7 mouse cellular contexts compared by ENCODE assay signal in the genomic region with DNA sequence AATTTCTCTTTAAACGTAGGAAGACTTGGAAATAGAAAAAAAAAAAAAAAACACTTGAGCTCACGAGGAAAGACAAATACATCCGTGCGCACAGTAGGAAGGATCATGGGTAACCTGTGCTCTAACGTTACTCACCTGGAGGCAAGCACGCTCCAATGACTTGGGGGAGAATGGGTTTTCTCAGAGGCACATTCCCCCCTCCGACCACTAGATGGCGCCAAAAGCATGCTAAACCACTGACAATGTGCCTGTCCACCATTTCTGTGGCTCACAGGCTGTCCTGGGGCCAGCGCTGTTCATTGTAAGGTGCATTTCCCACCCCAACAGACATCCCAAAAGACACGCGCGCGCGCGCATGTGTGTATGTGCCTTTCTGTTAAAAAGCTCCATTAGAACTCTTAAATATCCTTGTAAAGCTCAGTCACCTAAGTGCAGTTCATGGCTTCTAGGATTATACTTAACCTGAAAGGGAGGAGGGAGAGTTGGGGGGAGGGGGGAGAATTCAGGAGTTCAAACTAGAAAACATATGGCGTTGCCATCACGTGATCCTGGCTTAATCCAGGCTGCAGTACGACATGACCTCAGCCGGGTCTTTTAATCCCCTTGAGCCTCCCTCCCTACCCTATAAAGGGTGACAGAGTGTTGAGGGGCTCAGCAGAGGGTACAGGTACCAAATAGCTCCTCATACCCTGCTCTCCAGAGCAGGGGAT.
DNase-seq lines count a peak whose midpoint lies in the region; ATAC-seq and TF ChIP-seq lines count a peak whose summit lies in the region.

No protein-coding gene starts in this region.

- no peak overlapping the region for H3K4me2 ChIP-seq in embryonic facial prominence, embryonic 11.5 days (ENCODE audit: low read depth, low read length)
- peak overlapping the region; percentile 28; the same call in 1 of the 2 replicates for H3K4me2 ChIP-seq in limb, embryonic 11.5 days (ENCODE audit: low read depth, severe bottlenecking)
- H3K4me2 ChIP-seq in midbrain, postnatal 0 days (ENCODE audit: low read depth, low read length, poor library complexity, severe bottlenecking) = peak overlapping the region; percentile 40

- no peaks in the 10 kb centered on the region for H3K36me3 ChIP-seq in embryonic facial prominence, embryonic 11.5 days (replicated peaks; ENCODE audit: control insufficient read depth, insufficient read depth, low read depth, low read length)
- no peaks in the 10 kb centered on the region for H3K36me3 ChIP-seq in kidney, adult 2 months (ENCODE audit: control insufficient read depth, insufficient read depth, low read length)
- no peaks in the 10 kb centered on the region for H3K36me3 ChIP-seq in limb, embryonic 11.5 days (ENCODE audit: control insufficient read depth, insufficient read depth, low read length)
- no peaks in the 10 kb centered on the region for H3K36me3 ChIP-seq in midbrain, postnatal 0 days (ENCODE audit: insufficient read depth, low read length)

- no peaks in the 10 kb centered on the region for H3K4me1 ChIP-seq in embryonic facial prominence, embryonic 11.5 days (ENCODE audit: control insufficient read depth, insufficient read depth, low read length)
- H3K4me1 ChIP-seq in kidney, adult 2 months (ENCODE audit: control insufficient read depth, insufficient read depth, low read length) = no peaks in the 10 kb centered on the region
- 0 out of 2 replicates have a peak, but pooled peaks cover 4% of the 10 kb centered on the region for H3K4me1 ChIP-seq in limb, embryonic 11.5 days (ENCODE audit: control insufficient read depth, insufficient read depth, low read length)
- no peaks in the 10 kb centered on the region for H3K4me1 ChIP-seq in midbrain, postnatal 0 days (ENCODE audit: insufficient read depth, low read length)

- WGBS in embryonic facial prominence, embryonic 11.5 days = 3% methylated on average over 19 of the region's 19 CpGs
- 3% methylated on average over 19 of the region's 19 CpGs for WGBS in kidney, adult 2 months
- 4% methylated on average over 19 of the region's 19 CpGs for WGBS in limb, embryonic 11.5 days
- 2% methylated on average over 19 of the region's 19 CpGs for WGBS in midbrain, postnatal 0 days

- H3K9ac ChIP-seq in embryonic facial prominence, embryonic 11.5 days (replicated peaks; ENCODE audit: low read length) = no peak overlapping the region
- no peak overlapping the region for H3K9ac ChIP-seq in limb, embryonic 11.5 days (ENCODE audit: low read length)
- H3K9ac ChIP-seq in midbrain, postnatal 0 days (replicated peaks; ENCODE audit: low read length, poor library complexity, severe bottlenecking) = no peak overlapping the region

- no peak overlapping the region for H3K27ac ChIP-seq in embryonic facial prominence, embryonic 11.5 days (replicated peaks; ENCODE audit: low read depth, low read length)
- no peak overlapping the region for H3K27ac ChIP-seq in kidney, adult 2 months (ENCODE audit: insufficient read depth, low read depth, low read length)
- no peak overlapping the region for H3K27ac ChIP-seq in limb, embryonic 11.5 days (replicated peaks; ENCODE audit: low read depth, low read length)
- H3K27ac ChIP-seq in midbrain, postnatal 0 days (ENCODE audit: low read depth, low read length) = no peak overlapping the region

- TF ChIP-seq CTCF in kidney, adult 2 months (conservative IDR thresholded peaks at IDR 0.05; ENCODE audit: insufficient read depth, insufficient read length, low read depth, low read length) = peak; percentile 100
- peak; percentile 99 for TF ChIP-seq CTCF in midbrain, postnatal 0 days (IDR thresholded peaks at IDR 0.05)

- no peaks in the 10 kb centered on the region for H3K27me3 ChIP-seq in embryonic facial prominence, embryonic 11.5 days (ENCODE audit: control insufficient read depth, insufficient read depth, low read length)
- no peaks in the 10 kb centered on the region for H3K27me3 ChIP-seq in kidney, adult 2 months (replicated peaks; ENCODE audit: control insufficient read depth, insufficient read depth, low read length)
- no peaks in the 10 kb centered on the region for H3K27me3 ChIP-seq in limb, embryonic 11.5 days (ENCODE audit: control insufficient read depth, insufficient read depth, low read length)
- no peaks in the 10 kb centered on the region for H3K27me3 ChIP-seq in midbrain, postnatal 0 days (ENCODE audit: insufficient read depth, low read length)

- DNase-seq in adrenal gland, postnatal 14 days = peak; percentile 93
- peak; percentile 91 for DNase-seq in embryonic facial prominence, embryonic 11.5 days (ENCODE audit: low spot score)
- DNase-seq in heart, adult 18-20 months = peak; percentile 75 to 92
- peak; percentile 86 for DNase-seq in kidney, adult 2 months
- DNase-seq in limb, embryonic 11.5 days (ENCODE audit: low spot score) = peak; percentile 96
- DNase-seq in midbrain, postnatal 0 days (ENCODE audit: low spot score) = peak; percentile 89
- DNase-seq in spleen, postnatal 10 days (ENCODE audit: low spot score in 2 of 2) = peak; percentile 61 to 80

- H3K9me3 ChIP-seq in embryonic facial prominence, embryonic 11.5 days (replicated peaks; ENCODE audit: control insufficient read depth, low read length) = no peaks in the 10 kb centered on the region
- H3K9me3 ChIP-seq in limb, embryonic 11.5 days (ENCODE audit: control insufficient read depth, low read length) = no peaks in the 10 kb centered on the region
- no peaks in the 10 kb centered on the region for H3K9me3 ChIP-seq in midbrain, postnatal 0 days (ENCODE audit: low read length)

- peak; percentile 70 for ATAC-seq in embryonic facial prominence, embryonic 11.5 days (replicated peaks; ENCODE audit: insufficient number of reproducible peaks, low FRiP score, low TSS enrichment, low read depth)
- peak; percentile 41; the same call in 1 of the 2 replicates for ATAC-seq in limb, embryonic 11.5 days (ENCODE audit: insufficient number of reproducible peaks, low FRiP score, low TSS enrichment, low read depth)
- ATAC-seq in midbrain, postnatal 0 days (ENCODE audit: low FRiP score) = peak; percentile 69

- no peak overlapping the region for H3K4me3 ChIP-seq in embryonic facial prominence, embryonic 11.5 days (ENCODE audit: low read depth, low read length)
- H3K4me3 ChIP-seq in kidney, adult 2 months (ENCODE audit: insufficient read depth, low read depth, low read length) = no peak overlapping the region
- no peak overlapping the region for H3K4me3 ChIP-seq in limb, embryonic 11.5 days (ENCODE audit: low read depth, low read length)
- H3K4me3 ChIP-seq in midbrain, postnatal 0 days (ENCODE audit: low read depth, low read length) = no peak overlapping the region; the same call in 1 of the 2 replicates

- no peak for TF ChIP-seq POLR2A in kidney, adult 2 months (IDR thresholded peaks at IDR 0.05; ENCODE audit: low read depth, low read length)
